Mouse (Mus musculus) erythroblast, embryonic 14.5 days (primary cell): ENCODE measurements at regions not wholly inside any gene's neighbourhood (a gene's known extent, or its start where the extent isn't known, plus 50 kb on each side); places are given as distances from the start of the nearest gene placed in this dataset.

Experiments used
- H3K27me3 ChIP-seq: 2 replicates; pipeline ENCODE4 v1.6.1; 2012; ENCODE audit warnings: inconsistent platforms; ENCODE audit not compliant: control insufficient read depth
- H3K36me3 ChIP-seq: 2 replicates; pipeline ENCODE4 v1.6.1; 2012; ENCODE audit warnings: mild to moderate bottlenecking, inconsistent platforms; ENCODE audit not compliant: control insufficient read depth
- H3K4me1 ChIP-seq: 2 replicates; pipeline ENCODE4 v1.6.1; 2012; ENCODE audit warnings: inconsistent platforms; ENCODE audit not compliant: control insufficient read depth
- H3K4me3 ChIP-seq: replicated peaks from 2 replicates; pipeline ENCODE3; 2012; ENCODE audit warnings: moderate library complexity, mild to moderate bottlenecking, inconsistent platforms
- H3K9me3 ChIP-seq: 2 replicates; pipeline ENCODE4 v1.6.1; 2012; ENCODE audit warnings: low read length, inconsistent platforms, mixed read lengths; ENCODE audit not compliant: control insufficient read depth
- GATA1 ChIP-seq: IDR thresholded peaks from 2 replicates; pipeline ENCODE4 v1.6.1; 2012; ENCODE audit warnings: low read length, inconsistent platforms, mixed read lengths
- TAL1 ChIP-seq: IDR thresholded peaks from 3 replicates; pipeline ENCODE4 v1.6.1; 2012; ENCODE audit warnings: low read length, inconsistent platforms, mixed read lengths

DNA sequence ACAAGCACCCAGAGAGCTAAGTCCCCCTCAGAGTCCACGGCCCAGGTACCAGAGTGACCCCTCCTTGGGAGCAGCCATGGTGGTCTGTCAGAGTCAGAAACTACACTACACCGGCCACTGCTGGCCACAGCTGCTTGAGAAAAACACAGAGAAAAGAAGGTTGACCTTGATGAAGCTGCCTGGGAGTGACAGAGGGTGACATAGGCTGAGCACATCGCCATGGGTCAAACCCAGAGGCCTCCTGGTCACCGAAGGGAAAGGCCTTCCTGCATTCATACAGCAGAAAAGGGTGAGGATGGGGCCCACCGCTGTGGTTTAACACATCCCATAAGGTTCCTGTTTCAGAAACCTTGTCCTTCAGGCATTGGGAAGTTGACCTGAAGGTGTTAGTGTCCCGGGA, 153.0 kb downstream of the Setd4 start:
- Histone ChIP-seq H3K36me3 (no peaks in the 10 kb centered on the region), H3K4me3 (no peak overlapping the region), H3K27me3 (peaks cover 7% of the 10 kb centered on the region), H3K9me3 (no peaks in the 10 kb centered on the region), H3K4me1 (peaks cover 14% of the 10 kb centered on the region)
- TF ChIP-seq GATA1 (no peak), TAL1 (no peak)

DNA sequence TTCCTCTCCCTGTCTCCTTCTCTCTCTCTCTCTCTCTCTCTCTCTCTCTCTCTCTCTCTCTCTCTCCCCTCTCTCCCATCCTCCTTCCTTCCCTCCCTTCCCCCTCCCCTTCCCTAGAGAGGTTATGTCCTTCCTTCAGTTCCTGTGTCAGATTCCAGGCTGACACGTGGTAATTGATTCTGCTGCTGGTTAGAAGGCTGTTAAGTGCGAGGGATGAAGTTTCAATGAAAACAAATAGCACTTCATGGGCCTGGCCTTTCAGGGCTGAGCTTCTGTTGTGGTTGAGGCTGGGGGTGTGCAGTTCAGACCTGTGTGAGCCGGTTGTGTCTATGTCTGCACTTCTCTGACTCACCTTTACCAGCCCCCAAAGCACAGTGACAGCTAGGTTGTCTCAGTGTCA, 153.9 kb downstream of the Setd4 start:
- Histone ChIP-seq H3K4me1 (peaks cover 14% of the 10 kb centered on the region), H3K27me3 (peaks cover 7% of the 10 kb centered on the region), H3K36me3 (no peaks in the 10 kb centered on the region), H3K9me3 (no peaks in the 10 kb centered on the region), H3K4me3 (no peak overlapping the region)
- no peak for TF ChIP-seq GATA1
- no peak for TF ChIP-seq TAL1

- no peaks in the 10 kb centered on the region for H3K36me3 ChIP-seq
- peaks cover 9% of the 10 kb centered on the region for H3K27me3 ChIP-seq
- TF ChIP-seq GATA1: no peak
- no peak for TF ChIP-seq TAL1
- H3K9me3 ChIP-seq: peaks cover 9% of the 10 kb centered on the region
- peaks cover 5% of the 10 kb centered on the region for H3K4me1 ChIP-seq
- no peak overlapping the region for H3K4me3 ChIP-seq
Measured at GRCm38 (mm10) chr16:93448124-93448523, 155.7 kb downstream of the Setd4 start.

GRCm38 (mm10) chr16:93446970-93447369, 156.9 kb downstream of the Setd4 start:
- Histone ChIP-seq H3K36me3 (no peaks in the 10 kb centered on the region), H3K4me3 (no peak overlapping the region), H3K4me1 (0 out of 2 replicates have a peak, but pooled peaks cover 1% of the 10 kb centered on the region), H3K9me3 (peaks cover 9% of the 10 kb centered on the region), H3K27me3 (peaks cover 11% of the 10 kb centered on the region; the same call in 1 of the 2 replicates)
- TF ChIP-seq GATA1 (no peak), TAL1 (no peak)

- Histone ChIP-seq H3K4me3 (no peak overlapping the region), H3K27me3 (peaks cover 13% of the 10 kb centered on the region), H3K9me3 (peaks cover 9% of the 10 kb centered on the region), H3K36me3 (no peaks in the 10 kb centered on the region), H3K4me1 (0 out of 2 replicates have a peak, but pooled peaks cover 1% of the 10 kb centered on the region)
- no peak for TF ChIP-seq TAL1
- TF ChIP-seq GATA1: no peak
Measured at GRCm38 (mm10) chr16:93446206-93446605, 157.7 kb downstream of the Setd4 start.

GRCm38 (mm10) chr16:93442837-93443236, 161.0 kb downstream of the Setd4 start:
- Histone ChIP-seq H3K9me3 (peaks cover 9% of the 10 kb centered on the region), H3K36me3 (no peaks in the 10 kb centered on the region), H3K4me3 (no peak overlapping the region), H3K27me3 (peaks cover 31% of the 10 kb centered on the region), H3K4me1 (peaks cover 1% of the 10 kb centered on the region; the same call in 1 of the 2 replicates)
- TF ChIP-seq TAL1 (no peak), GATA1 (no peak)

- H3K27me3 ChIP-seq: peaks cover 52% of the 10 kb centered on the region
Measured at GRCm38 (mm10) chr16:93437608-93438425, 166.0 kb downstream of the Setd4 start.

DNA sequence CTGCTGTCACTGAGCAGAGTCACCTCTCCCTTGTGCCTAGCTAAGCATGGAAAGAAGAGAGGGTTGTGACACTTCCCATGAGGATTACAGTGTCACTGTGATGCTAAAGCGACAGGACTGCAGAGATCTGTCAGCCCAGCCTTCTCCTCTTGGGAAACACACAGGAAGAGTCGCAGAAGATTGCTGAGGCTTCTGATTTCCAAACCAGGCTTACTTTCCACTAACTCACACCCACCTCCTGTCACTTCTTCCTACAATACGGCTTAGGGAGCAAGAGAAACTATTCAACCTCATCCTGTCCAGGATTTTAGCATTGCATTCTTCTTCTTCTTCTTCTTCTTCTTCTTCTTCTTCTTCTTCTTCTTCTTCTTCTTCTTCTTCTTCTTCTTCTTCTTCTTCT, 167.1 kb downstream of the Setd4 start:
- Histone ChIP-seq H3K4me1 (no peaks in the 10 kb centered on the region; the same call in 1 of the 2 replicates), H3K27me3 (peaks cover 48% of the 10 kb centered on the region), H3K36me3 (no peaks in the 10 kb centered on the region), H3K4me3 (no peak overlapping the region), H3K9me3 (no peaks in the 10 kb centered on the region)
- no peak for TF ChIP-seq GATA1
- TF ChIP-seq TAL1: no peak

More at GRCm38 (mm10) chr16:93437608-93438425, 166.0 kb downstream of the Setd4 start:
- Histone ChIP-seq H3K9me3 (no peaks in the 10 kb centered on the region), H3K4me1 (no peaks in the 10 kb centered on the region; the same call in 1 of the 2 replicates), H3K4me3 (no peak overlapping the region), H3K36me3 (no peaks in the 10 kb centered on the region)
- TF ChIP-seq TAL1: no peak
- TF ChIP-seq GATA1: no peak

DNA sequence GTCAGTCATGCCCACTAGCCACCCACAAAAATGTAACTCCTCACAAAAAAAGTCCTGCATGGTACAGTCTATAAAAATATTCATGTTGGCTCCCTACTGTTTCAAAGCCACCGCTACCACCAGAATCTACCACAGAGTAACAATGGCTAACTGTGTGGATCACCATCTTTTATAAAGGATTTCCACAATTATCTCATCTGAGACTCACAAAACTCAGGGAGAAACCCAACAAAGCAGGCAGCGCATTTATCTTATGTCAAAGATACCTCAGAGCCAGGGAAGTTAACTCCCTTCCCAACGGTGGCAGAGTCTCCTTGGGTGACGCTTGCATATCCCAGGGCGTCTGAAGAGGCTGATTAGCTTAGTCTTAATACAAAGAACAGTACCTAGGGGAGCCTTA, 172.5 kb downstream of the Setd4 start:
- H3K9me3 ChIP-seq: no peaks in the 10 kb centered on the region
- H3K36me3 ChIP-seq: no peaks in the 10 kb centered on the region
- no peak for TF ChIP-seq TAL1
- no peak for TF ChIP-seq GATA1
- H3K27me3 ChIP-seq: peaks cover 13% of the 10 kb centered on the region
- no peaks in the 10 kb centered on the region for H3K4me1 ChIP-seq
- H3K4me3 ChIP-seq: no peak overlapping the region
